Mouse (Mus musculus) intestine, postnatal 0 days (tissue): Measurements from ENCODE around the gene Cacnb4. TPM values are rescaled to one million over a fixed set of nuclear protein-coding genes. Genes with fewer than 3 reads are reported as not detected.
A peak's percentile ranks its signal among the peaks of the same experiment; 100 is the strongest.

Experiments
- ATAC-seq: fragments of 200-750 bp; cut with Nextera tagmentation; 2 replicates; pipeline ENCODE4 v1.8.0; 2017; ENCODE audit warnings: mild to moderate bottlenecking, moderate TSS enrichment, moderate library complexity
- H3K27ac ChIP-seq: fragments of 300-500 bp; sonication (generic); 2 replicates; pipeline ENCODE4 v1.5.1; 2014; ENCODE audit warnings: mild to moderate bottlenecking, low read depth, low read length, moderate library complexity
- H3K27me3 ChIP-seq: fragments of 300-500 bp; sonication (generic); replicated peaks from 2 replicates; pipeline ENCODE4 v1.6.1; 2014; ENCODE audit warnings: low read length, mixed read lengths; ENCODE audit not compliant: control insufficient read depth, insufficient read depth
- H3K36me3 ChIP-seq: fragments of 300-500 bp; sonication (generic); 2 replicates; pipeline ENCODE4 v1.6.1; 2014; ENCODE audit warnings: mild to moderate bottlenecking, moderate library complexity; ENCODE audit not compliant: control insufficient read depth, insufficient read depth
- H3K4me1 ChIP-seq: fragments of 300-500 bp; sonication (generic); replicated peaks from 2 replicates; pipeline ENCODE4 v1.6.1; 2014; ENCODE audit warnings: antibody characterized with exemption, low read length, mixed read lengths; ENCODE audit not compliant: control insufficient read depth, insufficient read depth
- H3K4me2 ChIP-seq: fragments of 300-500 bp; sonication (generic); replicated peaks from 2 replicates; pipeline ENCODE4 v1.6.1; 2014; ENCODE audit warnings: low read depth, mild to moderate bottlenecking, moderate library complexity
- H3K4me3 ChIP-seq: fragments of 300-500 bp; sonication (generic); 2 replicates; pipeline ENCODE4 v1.5.1; 2014; ENCODE audit warnings: low read depth, low read length
- H3K9ac ChIP-seq: fragments of 300-500 bp; sonication (generic); 2 replicates; pipeline ENCODE4 v1.6.1; 2014; ENCODE audit warnings: mild to moderate bottlenecking, low read depth, low read length
- H3K9me3 ChIP-seq: fragments of 300-500 bp; sonication (generic); 2 replicates; pipeline ENCODE4 v1.6.1; 2016; ENCODE audit warnings: mixed run types; ENCODE audit not compliant: control insufficient read depth
- CTCF ChIP-seq: sonication (generic); IDR thresholded peaks from 2 replicates; pipeline ENCODE4 v1.5.1; 2016; ENCODE audit warnings: low read depth, mild to moderate bottlenecking, control low read depth, antibody characterized with exemption, moderate library complexity
- WGBS: fragments of 180-500 bp; shearing (Covaris S2); extraction: QIAGEN DNeasy Blood & Tissue Kit; methylation state at CpG from one replicate; pipeline ENCODE4 v1.1.7; 2014; 5-methylcytosine and 5-hydroxymethylcytosine counted together
- polyA plus RNA-seq: library from polyadenylated mRNA; unstranded; fragments of >200 nt; fragmentation: Nextera tagmentation; extraction: Ambion mirVana; gene quantifications from 2 replicates; pipeline ENCODE4 v1.2.1, GENCODE M21; 2015

Cacnb4 gene
- polyA plus RNA-seq, 1 experiment from 2014 or later: 0.51 TPM

GRCm38 (mm10) chr2:52677589-52677988 lies 958 bp upstream of the Cacnb4 start:
- Histone ChIP-seq H3K4me2 (no peak overlapping the region), H3K27ac (no peak overlapping the region), H3K4me1 (no peaks in the 10 kb centered on the region), H3K4me3 (no peak overlapping the region), H3K9me3 (no peaks in the 10 kb centered on the region), H3K36me3 (no peaks in the 10 kb centered on the region), H3K9ac (no peak overlapping the region), H3K27me3 (peaks cover 18% of the 10 kb centered on the region)
- 67% methylated on average over 4 of the region's 4 CpGs for WGBS
- ATAC-seq: no peak
- no peak for TF ChIP-seq CTCF

- Histone ChIP-seq H3K4me3 (no peak overlapping the region), H3K9ac (no peak overlapping the region), H3K27ac (no peak overlapping the region), H3K4me1 (no peaks in the 10 kb centered on the region), H3K9me3 (no peaks in the 10 kb centered on the region), H3K4me2 (no peak overlapping the region), H3K27me3 (peaks cover 18% of the 10 kb centered on the region), H3K36me3 (no peaks in the 10 kb centered on the region)
- no peak for TF ChIP-seq CTCF
- 23% methylated on average over 6 of the region's 6 CpGs for WGBS
- no peak for ATAC-seq
Observed at GRCm38 (mm10) chr2:52676913-52677303, 277 bp upstream of the Cacnb4 start.

- no peak for ATAC-seq
- Histone ChIP-seq H3K27ac (no peak overlapping the region), H3K9ac (peak overlapping the region; percentile 42; the same call in 1 of the 2 replicates), H3K36me3 (no peaks in the 10 kb centered on the region), H3K27me3 (peaks cover 18% of the 10 kb centered on the region), H3K4me3 (peak overlapping the region; percentile 63), H3K9me3 (no peaks in the 10 kb centered on the region), H3K4me2 (peak overlapping the region; percentile 97), H3K4me1 (no peaks in the 10 kb centered on the region)
- no peak for TF ChIP-seq CTCF
- WGBS: under 1% methylated on average over 32 of the region's 42 CpGs
Observed at GRCm38 (mm10) chr2:52675278-52675987, 1.2 kb downstream of the Cacnb4 start.

- Histone ChIP-seq H3K36me3 (no peaks in the 10 kb centered on the region), H3K9ac (no peak overlapping the region), H3K27ac (no peak overlapping the region), H3K9me3 (no peaks in the 10 kb centered on the region), H3K4me1 (no peaks in the 10 kb centered on the region), H3K4me3 (peak overlapping the region; percentile 63), H3K4me2 (peak overlapping the region; percentile 97), H3K27me3 (peaks cover 18% of the 10 kb centered on the region)
- TF ChIP-seq CTCF: no peak
- WGBS: under 1% methylated on average over 19 of the region's 19 CpGs
- no peak for ATAC-seq
Observed at GRCm38 (mm10) chr2:52674886-52675277, 1.7 kb downstream of the Cacnb4 start.

GRCm38 (mm10) chr2:52673172-52673571 lies 3.5 kb downstream of the Cacnb4 start:
- no peaks in the 10 kb centered on the region for H3K4me1 ChIP-seq
- H3K9ac ChIP-seq: no peak overlapping the region
- H3K4me3 ChIP-seq: no peak overlapping the region
- WGBS: 85% methylated on average over 1 of the region's 1 CpGs
- H3K27me3 ChIP-seq: peaks cover 18% of the 10 kb centered on the region
- ATAC-seq: no peak
- no peak overlapping the region for H3K4me2 ChIP-seq
- no peaks in the 10 kb centered on the region for H3K9me3 ChIP-seq
- H3K27ac ChIP-seq: no peak overlapping the region
- no peak for TF ChIP-seq CTCF
- no peaks in the 10 kb centered on the region for H3K36me3 ChIP-seq

- TF ChIP-seq CTCF: no peak
- no peaks in the 10 kb centered on the region for H3K9me3 ChIP-seq
- no peak overlapping the region for H3K27ac ChIP-seq
- ATAC-seq: no peak
- H3K36me3 ChIP-seq: no peaks in the 10 kb centered on the region
- no peak overlapping the region for H3K9ac ChIP-seq
- no peak overlapping the region for H3K4me2 ChIP-seq
- H3K27me3 ChIP-seq: peaks cover 11% of the 10 kb centered on the region
- no peaks in the 10 kb centered on the region for H3K4me1 ChIP-seq
- H3K4me3 ChIP-seq: no peak overlapping the region
- 89% methylated on average over 5 of the region's 5 CpGs for WGBS
Observed at GRCm38 (mm10) chr2:52670733-52671132, 5.9 kb downstream of the Cacnb4 start.
